Mouse (Mus musculus) stomach, postnatal 0 days (tissue): ENCODE measurements around the gene Pigv. TPM values are rescaled to one million over a fixed set of nuclear protein-coding genes. Genes with fewer than 3 reads are reported as not detected.

Experiments used
- ATAC-seq: fragments of 200-750 bp; cut with Nextera tagmentation; 2 replicates; pipeline ENCODE4 v1.8.0; 2017; ENCODE audit not compliant: low FRiP score, low TSS enrichment
- DNase-seq: peaks from one replicate; pipeline ENCODE4 v3.0.0-alpha.2; 2016; ENCODE audit warnings: low spot score
- H3K27ac ChIP-seq: fragments of 300-500 bp; sonication (generic); replicated peaks from 2 replicates; pipeline ENCODE4 v1.5.1; 2014; ENCODE audit warnings: mild to moderate bottlenecking, control low read depth
- H3K27me3 ChIP-seq: fragments of 300-500 bp; sonication (generic); 2 replicates; pipeline ENCODE4 v1.6.1; 2014; ENCODE audit warnings: low read length; ENCODE audit not compliant: control insufficient read depth, insufficient read depth
- H3K36me3 ChIP-seq: fragments of 300-500 bp; sonication (generic); 2 replicates; pipeline ENCODE4 v1.6.1; 2014; ENCODE audit warnings: low read length, mixed read lengths; ENCODE audit not compliant: control insufficient read depth, insufficient read depth
- H3K4me1 ChIP-seq: fragments of 300-500 bp; sonication (generic); replicated peaks from 2 replicates; pipeline ENCODE4 v1.6.1; 2014; ENCODE audit warnings: antibody characterized with exemption; ENCODE audit not compliant: control insufficient read depth, insufficient read depth
- H3K4me2 ChIP-seq: fragments of 300-500 bp; sonication (generic); replicated peaks from 2 replicates; pipeline ENCODE4 v1.6.1; 2014; ENCODE audit warnings: low read depth, mild to moderate bottlenecking, control low read depth, moderate library complexity
- H3K4me3 ChIP-seq: fragments of 300-500 bp; sonication (generic); 2 replicates; pipeline ENCODE4 v1.5.1; 2014; ENCODE audit warnings: low read depth, low read length, control low read depth
- H3K9ac ChIP-seq: fragments of 300-500 bp; sonication (generic); 2 replicates; pipeline ENCODE4 v1.6.1; 2014; ENCODE audit warnings: mild to moderate bottlenecking, low read length, control low read depth, mixed read lengths
- H3K9me3 ChIP-seq: fragments of 300-500 bp; sonication (generic); 2 replicates; pipeline ENCODE4 v1.6.1; 2016; ENCODE audit warnings: low read length; ENCODE audit not compliant: control insufficient read depth
- CTCF ChIP-seq: IDR thresholded peaks from 2 replicates; pipeline ENCODE4 v1.5.1; 2016; ENCODE audit warnings: antibody characterized with exemption, low read depth, mild to moderate bottlenecking, moderate library complexity
- EP300 ChIP-seq: optimal IDR thresholded peaks from 2 replicates; pipeline ENCODE3; 2016; ENCODE audit warnings: antibody characterized with exemption
- WGBS: fragments of 180-500 bp; shearing (Covaris S2); extraction: QIAGEN DNeasy Blood & Tissue Kit; methylation state at CpG from one replicate; pipeline ENCODE4 v1.1.7; 2014; 5-methylcytosine and 5-hydroxymethylcytosine counted together
- polyA plus RNA-seq: library from polyadenylated mRNA; unstranded; fragments of >200 nt; fragmentation: Nextera tagmentation; extraction: Ambion mirVana; gene quantifications from 2 replicates; pipeline ENCODE4 v1.2.1, GENCODE M21; 2015

The Pigv gene
- 11.5 and 13.0 TPM in 2 replicates for polyA plus RNA-seq

- ATAC-seq (peak; percentile 88), DNase-seq (peak; percentile 94)
- Histone ChIP-seq H3K9me3 (no peaks in the 10 kb centered on the region), H3K4me2 (peak within 1 kb of the TSS; percentile 54), H3K9ac (peak within 1 kb of the TSS; percentile 92), H3K36me3 (0 out of 2 replicates have a peak, but pooled peaks cover 2% of the 10 kb centered on the region), H3K27ac (peak within 1 kb of the TSS; percentile 99), H3K27me3 (no peaks in the 10 kb centered on the region), H3K4me1 (peaks cover 11% of the 10 kb centered on the region; the same call in 1 of the 2 replicates), H3K4me3 (peak within 1 kb of the TSS; percentile 73)
- TF ChIP-seq CTCF (peak; percentile 3; the same call in 1 of the 2 replicates), EP300 (peak; percentile 13)
- under 1% methylated on average over 72 of the region's 76 CpGs for WGBS
Observed at GRCm38 (mm10) chr4:133671881-133672844, at the start of gene Pigv. Gene Pigv, minus strand, starts transcription at chr4:133672647.

GRCm38 (mm10) chr4:133719791-133720190, 47.3 kb upstream of the Pigv start:
- WGBS, result 60% methylated on average over 3 of the region's 3 CpGs
- H3K4me3 ChIP-seq, result no peak overlapping the region
- no peak for ATAC-seq

GRCm38 (mm10) chr4:133712755-133713154, 40.3 kb upstream of the Pigv start:
- H3K4me1 ChIP-seq, result no peaks in the 10 kb centered on the region; the same call in 1 of the 2 replicates
- H3K27me3 ChIP-seq, result no peaks in the 10 kb centered on the region
- WGBS, result 60% methylated on average over 5 of the region's 5 CpGs
- TF ChIP-seq EP300 (no peak), CTCF (no peak)
- H3K36me3 ChIP-seq, result peaks cover 16% of the 10 kb centered on the region
- H3K9me3 ChIP-seq, result no peaks in the 10 kb centered on the region
- H3K4me2 ChIP-seq, result no peak overlapping the region
- ATAC-seq (no peak), DNase-seq (no peak)
- H3K9ac ChIP-seq, result no peak overlapping the region
- H3K27ac ChIP-seq, result no peak overlapping the region
- H3K4me3 ChIP-seq, result no peak overlapping the region

More at GRCm38 (mm10) chr4:133719791-133720190, 47.3 kb upstream of the Pigv start:
- Histone ChIP-seq H3K9ac (no peak overlapping the region), H3K27me3 (no peaks in the 10 kb centered on the region), H3K4me1 (no peaks in the 10 kb centered on the region; the same call in 1 of the 2 replicates), H3K27ac (no peak overlapping the region), H3K36me3 (peaks cover 35% of the 10 kb centered on the region), H3K9me3 (no peaks in the 10 kb centered on the region), H3K4me2 (no peak overlapping the region)
- no peak for DNase-seq
- TF ChIP-seq EP300, result no peak
- no peak for TF ChIP-seq CTCF

- Histone ChIP-seq H3K9ac (no peak overlapping the region), H3K4me3 (no peak overlapping the region), H3K27me3 (no peaks in the 10 kb centered on the region), H3K4me2 (no peak overlapping the region), H3K27ac (no peak overlapping the region), H3K36me3 (peaks cover 10% of the 10 kb centered on the region), H3K9me3 (no peaks in the 10 kb centered on the region), H3K4me1 (peaks cover 4% of the 10 kb centered on the region; the same call in 1 of the 2 replicates)
- DNase-seq (no peak), ATAC-seq (no peak)
- WGBS, result 80% methylated on average over 6 of the region's 6 CpGs
- TF ChIP-seq CTCF (no peak), EP300 (no peak)
Observed at GRCm38 (mm10) chr4:133711307-133712076, 39.0 kb upstream of the Pigv start.

- no peak overlapping the region for H3K4me3 ChIP-seq
- peaks cover 11% of the 10 kb centered on the region for H3K4me1 ChIP-seq
- TF ChIP-seq EP300, result no peak
- no peak for TF ChIP-seq CTCF
- H3K36me3 ChIP-seq, result 0 out of 2 replicates have a peak, but pooled peaks cover 7% of the 10 kb centered on the region
- H3K9me3 ChIP-seq, result no peaks in the 10 kb centered on the region
- no peaks in the 10 kb centered on the region for H3K27me3 ChIP-seq
- WGBS, result 67% methylated on average over 2 of the region's 2 CpGs
- H3K9ac ChIP-seq, result no peak overlapping the region
- ATAC-seq (no peak), DNase-seq (no peak)
- no peak overlapping the region for H3K4me2 ChIP-seq
- no peak overlapping the region for H3K27ac ChIP-seq
Observed at GRCm38 (mm10) chr4:133709395-133709794, 36.9 kb upstream of the Pigv start.
